In the genomic region with DNA sequence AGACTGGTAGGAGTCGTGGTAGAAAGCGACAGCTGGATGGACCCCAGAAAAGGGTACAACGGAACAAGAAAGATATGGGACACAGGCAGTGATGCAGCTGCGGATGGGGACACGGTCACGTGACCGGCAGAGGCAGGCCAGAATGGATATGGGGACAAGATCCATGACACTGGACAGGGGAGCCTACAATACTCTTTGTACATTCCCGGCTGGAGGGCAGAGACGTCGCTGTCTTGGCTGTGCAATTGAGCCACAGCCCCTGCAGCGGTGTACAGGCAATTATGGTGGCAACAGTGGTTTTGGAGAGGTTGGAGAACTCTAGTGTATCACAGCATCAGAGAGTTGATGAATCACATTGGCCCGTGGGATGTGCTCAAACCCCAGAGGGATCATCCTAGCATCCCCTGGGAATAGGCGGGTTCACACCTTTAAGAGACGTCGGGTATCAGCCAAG, we compare ENCODE assay signal across 1 mouse cellular context.
TF ChIP-seq lines count a peak whose summit lies in the region.

No protein-coding gene starts in this region.

TF ChIP-seq in C2C12, 6 proteins besides CTCF, POLR2A, EP300 and RAD21 (continued from another document):
- TF ChIP-seq MYOD1 (IDR thresholded peaks at IDR 0.05; ENCODE audit: control insufficient read depth, insufficient read length, low read depth) (no peak), MAX (IDR thresholded peaks at IDR 0.05) (no peak), CEBPB (IDR thresholded peaks at IDR 0.05; ENCODE audit: low read depth) (no peak)
